Mouse (Mus musculus): ENCODE data around the gene Gm17409. TPM values are rescaled to one million over a fixed set of nuclear protein-coding genes. Genes with fewer than 3 reads are reported as not detected.

The Gm17409 gene
- total and polyA plus RNA-seq, 3 experiments = not detected

DNA sequence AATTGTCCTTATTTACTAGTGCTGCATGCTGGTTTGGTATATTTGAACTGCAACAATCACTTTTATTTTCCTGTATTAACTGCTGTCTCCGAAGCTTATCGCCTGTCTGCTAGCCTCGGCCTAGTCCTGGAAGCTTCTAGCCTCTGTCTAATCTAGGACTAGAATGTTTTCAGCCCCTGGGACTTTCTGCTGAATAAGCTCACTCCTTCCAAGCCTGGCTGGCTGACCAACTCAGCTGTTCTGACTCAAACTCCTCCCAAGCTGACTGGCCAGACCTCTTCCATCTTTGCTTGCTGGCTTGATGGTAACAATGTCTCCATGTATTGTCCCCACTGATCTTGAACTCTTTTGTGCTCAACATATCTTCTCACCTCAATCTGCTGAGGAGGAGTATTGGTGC, 25.4 kb downstream of the Gm17409 start:
- no peaks in the 10 kb centered on the region for H3K27me3 ChIP-seq (replicated peaks)
- TF ChIP-seq NELFE (IDR thresholded peaks at IDR 0.05; ENCODE audit: low read depth, low read length) = no peak
- DNase-seq (ENCODE audit: extremely low read depth) = no peak
- dilution Hi-C loops (cut with MboI; ENCODE audit: extremely low pct_ligation_motif_present, extremely low pct_unique_long_range_greater_than_20kb, low sequenced_read_pairs) (no loop called here), in situ Hi-C loops (cut with MboI; ENCODE audit: low pct_ligation_motif_present, low pct_unique_long_range_greater_than_20kb, low sequenced_read_pairs) (no loop called here)
- H3K9me3 ChIP-seq (replicated peaks; ENCODE audit: low read length) = peaks cover 3% of the 10 kb centered on the region
- no peak overlapping the region for H3K4me2 ChIP-seq (ENCODE audit: insufficient read depth, low read depth, poor library complexity, severe bottlenecking)
- H3K79me2 ChIP-seq (replicated peaks; ENCODE audit: control insufficient read depth, extremely low read depth, insufficient read depth, poor library complexity, severe bottlenecking) = no peaks in the 10 kb centered on the region
- H3K36me3 ChIP-seq (replicated peaks in 1 of 2; ENCODE audit: control insufficient read depth in 1 of 2, insufficient read depth in 1 of 2, low read length in 1 of 2) = no peaks in the 10 kb centered on the region
- no peaks in the 10 kb centered on the region for H3K4me1 ChIP-seq (ENCODE audit: control insufficient read depth in 1 of 2, insufficient read depth in 2 of 2)
- no peak overlapping the region for H3K27ac ChIP-seq (ENCODE audit: insufficient read depth, low read depth)
- H3K4me3 ChIP-seq (replicated peaks in 1 of 3; ENCODE audit: low read depth in 2 of 3, low read length in 2 of 3, poor library complexity in 1 of 3) = no peak overlapping the region
- H3K9ac ChIP-seq (ENCODE audit: insufficient read depth, low read depth) = no peak overlapping the region

- H3K4me3 ChIP-seq (replicated peaks in 1 of 3; ENCODE audit: low read depth in 2 of 3, low read length in 2 of 3, poor library complexity in 1 of 3) = no peak overlapping the region
- dilution Hi-C loops (cut with MboI; ENCODE audit: extremely low pct_ligation_motif_present, extremely low pct_unique_long_range_greater_than_20kb, low sequenced_read_pairs) (no loop called here), in situ Hi-C loops (cut with MboI; ENCODE audit: low pct_ligation_motif_present, low pct_unique_long_range_greater_than_20kb, low sequenced_read_pairs) (no loop called here)
- H3K4me2 ChIP-seq (ENCODE audit: insufficient read depth, low read depth, poor library complexity, severe bottlenecking) = no peak overlapping the region
- H3K9me3 ChIP-seq (replicated peaks; ENCODE audit: low read length) = peaks cover 2% of the 10 kb centered on the region
- H3K9ac ChIP-seq (ENCODE audit: insufficient read depth, low read depth) = no peak overlapping the region
- TF ChIP-seq USF2 (conservative IDR thresholded peaks at IDR 0.05; ENCODE audit: low read depth, low read length) = no peak
- TF ChIP-seq MYC (IDR thresholded peaks at IDR 0.05; ENCODE audit: low read depth, low read length) = no peak
- TF ChIP-seq JUND (conservative IDR thresholded peaks at IDR 0.05; ENCODE audit: low read depth, low read length) = no peak
- TF ChIP-seq MAZ (IDR thresholded peaks at IDR 0.05; ENCODE audit: low read depth, low read length) = no peak
- TF ChIP-seq EP300 (IDR thresholded peaks at IDR 0.05; ENCODE audit: low read length) = no peak
- no peak for TF ChIP-seq SMC3 (IDR thresholded peaks at IDR 0.05; ENCODE audit: low read depth, low read length)
- no peak for TF ChIP-seq E2F4 (IDR thresholded peaks at IDR 0.05; ENCODE audit: insufficient replicate concordance, low read depth, low read length)
- no peak for TF ChIP-seq ZMIZ1 (IDR thresholded peaks at IDR 0.05; ENCODE audit: low read depth, low read length)
- TF ChIP-seq RAD21 (IDR thresholded peaks at IDR 0.05; ENCODE audit: low read depth, low read length) = no peak
- H3K4me1 ChIP-seq (ENCODE audit: control insufficient read depth in 1 of 2, insufficient read depth in 2 of 2) = no peaks in the 10 kb centered on the region
- H3K27ac ChIP-seq (ENCODE audit: insufficient read depth, low read depth) = no peak overlapping the region
- H3K79me2 ChIP-seq (replicated peaks; ENCODE audit: control insufficient read depth, extremely low read depth, insufficient read depth, poor library complexity, severe bottlenecking) = no peaks in the 10 kb centered on the region
- H3K36me3 ChIP-seq (replicated peaks in 1 of 2; ENCODE audit: control insufficient read depth in 1 of 2, insufficient read depth in 1 of 2, low read length in 1 of 2) = no peaks in the 10 kb centered on the region
- H3K27me3 ChIP-seq (replicated peaks) = no peaks in the 10 kb centered on the region
- no peak for DNase-seq (ENCODE audit: extremely low read depth)
Observed at GRCm38 (mm10) chr2:58496647-58497410, 26.9 kb downstream of the Gm17409 start.

- Histone ChIP-seq H3K79me2 (replicated peaks; ENCODE audit: control insufficient read depth, extremely low read depth, insufficient read depth, poor library complexity, severe bottlenecking) (no peaks in the 10 kb centered on the region), H3K4me1 (ENCODE audit: control insufficient read depth in 1 of 2, insufficient read depth in 2 of 2) (no peaks in the 10 kb centered on the region), H3K9me3 (replicated peaks; ENCODE audit: low read length) (peaks cover 4% of the 10 kb centered on the region), H3K27ac (ENCODE audit: insufficient read depth, low read depth) (no peak overlapping the region), H3K4me3 (replicated peaks in 1 of 3; ENCODE audit: low read depth in 2 of 3, low read length in 2 of 3, poor library complexity in 1 of 3) (no peak overlapping the region), H3K27me3 (replicated peaks) (no peaks in the 10 kb centered on the region), H3K36me3 (replicated peaks in 1 of 2; ENCODE audit: control insufficient read depth in 1 of 2, insufficient read depth in 1 of 2, low read length in 1 of 2) (no peaks in the 10 kb centered on the region), H3K9ac (ENCODE audit: insufficient read depth, low read depth) (no peak overlapping the region), H3K4me2 (ENCODE audit: insufficient read depth, low read depth, poor library complexity, severe bottlenecking) (no peak overlapping the region)
- no peak for TF ChIP-seq TCF12 (IDR thresholded peaks at IDR 0.05; ENCODE audit: low read depth, low read length)
- no peak for TF ChIP-seq KAT2A (IDR thresholded peaks at IDR 0.05; ENCODE audit: insufficient replicate concordance, low read length)
- no peak for TF ChIP-seq PAX5 (IDR thresholded peaks at IDR 0.05; ENCODE audit: low read length)
- TF ChIP-seq ZKSCAN1 (IDR thresholded peaks at IDR 0.05; ENCODE audit: borderline replicate concordance, low read depth, low read length) = no peak
- TF ChIP-seq ZC3H11A (IDR thresholded peaks at IDR 0.05; ENCODE audit: low read depth, low read length) = no peak
- TF ChIP-seq MAZ (IDR thresholded peaks at IDR 0.05; ENCODE audit: low read depth, low read length) = no peak
- no peak for TF ChIP-seq UBTF (IDR thresholded peaks at IDR 0.05; ENCODE audit: low read depth, low read length)
- dilution Hi-C loops (cut with MboI; ENCODE audit: extremely low pct_ligation_motif_present, extremely low pct_unique_long_range_greater_than_20kb, low sequenced_read_pairs) = no loop called here
- DNase-seq (ENCODE audit: extremely low read depth) = no peak
- in situ Hi-C loops (cut with MboI; ENCODE audit: low pct_ligation_motif_present, low pct_unique_long_range_greater_than_20kb, low sequenced_read_pairs) = no loop called here
Observed at GRCm38 (mm10) chr2:58505306-58506090, 35.6 kb downstream of the Gm17409 start.

Data from CH12.LX (cell line).